Mouse (Mus musculus) heart, postnatal 10 days (tissue): ENCODE measurements around the gene Flg. TPM values are rescaled to one million over a fixed set of nuclear protein-coding genes. Genes with fewer than 3 reads are reported as not detected.

Source experiments
- DNase-seq, 2 experiments: peaks; one replicate each; pipeline ENCODE4 v3.0.0; 2021
- intact Hi-C: fragments of 180-260 bp; cut with DNase I; formaldehyde crosslinking; loops from one replicate; pipeline ENCODE4 v1.15.1; 2025
- total RNA-seq, 2 experiments: library from RNA; stranded (reverse); gene quantifications; 2 replicates each; pipeline ENCODE4 v1.2.3; 2021

Gene Flg
- total RNA-seq = not detected

DNA sequence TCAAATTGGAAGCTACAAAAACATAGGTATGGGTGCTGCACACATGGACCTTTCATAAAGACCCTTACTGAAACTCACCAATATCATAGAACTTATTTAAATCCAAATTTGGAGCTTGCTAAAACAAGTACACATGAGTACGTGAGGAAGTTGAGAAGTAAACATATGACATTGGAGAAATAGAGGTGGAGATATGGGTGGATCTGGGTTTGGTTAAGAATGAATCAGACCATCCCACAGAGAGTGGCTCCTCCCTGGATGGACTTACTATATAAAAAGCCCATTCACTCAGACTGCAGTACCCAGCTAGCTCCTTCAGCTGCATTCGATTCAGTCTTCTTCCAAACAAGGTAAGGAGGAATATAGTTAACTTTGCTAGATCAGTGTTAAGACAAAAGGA is at the start of gene Flg:
TSS of gene Flg (plus strand) at position 301 of the 400 bp plus-strand sequence.
- DNase-seq = no peak
- intact Hi-C loops = no loop called here

DNA sequence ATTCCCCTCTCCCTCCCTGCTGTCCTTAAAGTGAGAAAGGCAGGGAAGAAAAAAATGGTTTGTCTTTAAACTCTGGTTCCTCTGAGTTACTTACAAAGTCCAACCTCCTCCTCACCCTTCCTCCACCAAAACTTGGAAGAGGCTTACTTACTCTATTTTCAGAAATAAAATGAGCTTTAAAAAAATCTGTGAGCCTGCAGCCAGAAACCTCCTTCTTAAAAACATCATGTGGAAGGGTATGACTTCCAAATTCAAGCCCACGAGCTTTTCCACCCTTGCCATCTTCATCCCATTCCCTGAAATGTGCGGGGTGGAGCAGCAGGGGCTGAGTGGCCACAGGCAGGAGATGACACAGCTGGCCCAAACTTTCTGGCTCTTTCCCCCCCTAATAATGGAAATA is 24.2 kb downstream of the Flg start:
- intact Hi-C loops = no loop called here
- DNase-seq = no peak

DNA sequence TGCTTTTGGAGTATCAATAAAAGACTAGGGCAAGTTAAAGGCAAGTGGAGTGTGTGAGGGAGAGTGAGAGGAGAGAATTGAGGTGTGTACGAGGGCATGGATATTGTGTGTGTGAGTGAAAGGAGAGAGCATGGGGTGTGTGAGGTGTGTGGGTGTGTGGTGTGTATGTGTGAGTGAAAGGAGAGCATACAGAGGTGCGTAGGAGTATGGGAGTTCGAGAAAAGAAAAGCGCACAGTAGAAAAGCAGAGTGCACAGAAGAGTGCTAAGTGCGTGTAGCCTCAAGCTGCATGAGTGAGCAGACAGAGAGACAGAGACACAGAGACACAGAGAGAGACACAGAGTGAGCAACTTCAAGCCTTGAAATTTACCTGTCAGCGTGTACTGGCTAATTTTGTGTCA is 26.5 kb downstream of the Flg start:
- no peak for DNase-seq
- intact Hi-C loops = no loop called here

DNA sequence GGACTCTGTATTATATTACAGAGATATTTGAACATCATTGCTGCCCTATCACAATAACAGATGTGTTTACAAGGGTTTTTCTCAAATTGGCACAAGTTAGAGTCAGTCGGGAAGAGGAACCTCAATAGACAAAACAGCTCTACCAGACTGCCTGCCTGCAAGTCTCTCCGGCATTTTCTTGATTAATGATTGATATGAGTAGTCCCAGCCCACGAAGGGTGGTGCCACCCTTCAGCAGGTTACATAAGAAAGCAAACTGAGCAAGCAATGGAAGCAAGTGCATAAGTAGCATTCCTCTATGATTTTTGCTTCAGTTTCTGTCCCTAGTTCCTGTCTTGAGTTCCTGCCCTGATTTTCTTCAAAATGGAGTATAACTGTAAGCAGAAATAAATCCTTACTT is 28.6 kb downstream of the Flg start:
- no peak for DNase-seq
- intact Hi-C loops = no loop called here

DNA sequence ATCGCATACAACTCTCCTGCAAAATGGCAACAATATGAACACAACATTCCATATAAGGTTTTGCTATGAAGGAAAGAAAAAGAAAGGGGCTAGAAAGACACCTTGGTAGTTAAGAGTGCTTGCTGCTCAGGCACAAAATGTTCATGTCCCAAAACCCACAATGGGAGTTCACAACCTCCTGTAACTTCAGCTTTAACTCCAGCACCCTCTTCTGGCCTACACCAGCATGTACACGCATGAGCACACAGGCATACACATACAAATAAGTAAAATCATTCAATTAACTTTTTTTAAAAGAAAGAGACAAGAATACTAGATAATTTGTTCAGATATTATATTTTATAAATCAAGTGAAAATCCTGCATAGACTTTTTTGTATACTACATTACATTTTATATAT is 32.8 kb downstream of the Flg start:
- intact Hi-C loops = no loop called here
- no peak for DNase-seq

DNA sequence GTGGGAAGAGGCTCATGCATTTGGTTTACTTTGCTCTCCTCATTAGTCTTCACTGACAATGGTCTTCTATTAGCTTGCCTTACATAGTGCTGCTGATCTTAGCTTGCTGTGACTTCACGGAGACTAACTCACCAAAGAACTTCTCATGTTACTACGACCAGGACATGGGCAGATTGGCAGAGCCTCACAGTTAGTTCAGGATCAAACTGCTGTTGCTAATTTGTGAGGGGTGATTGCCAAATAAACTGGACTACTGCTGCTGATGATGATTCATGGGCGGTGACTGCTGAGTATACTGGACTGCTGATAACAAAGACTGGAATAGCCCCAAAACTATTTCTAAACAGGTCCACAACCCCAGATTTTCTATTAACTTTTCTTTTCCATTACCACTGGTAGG is 38.0 kb downstream of the Flg start:
- intact Hi-C loops = no loop called here
- no peak for DNase-seq

DNA sequence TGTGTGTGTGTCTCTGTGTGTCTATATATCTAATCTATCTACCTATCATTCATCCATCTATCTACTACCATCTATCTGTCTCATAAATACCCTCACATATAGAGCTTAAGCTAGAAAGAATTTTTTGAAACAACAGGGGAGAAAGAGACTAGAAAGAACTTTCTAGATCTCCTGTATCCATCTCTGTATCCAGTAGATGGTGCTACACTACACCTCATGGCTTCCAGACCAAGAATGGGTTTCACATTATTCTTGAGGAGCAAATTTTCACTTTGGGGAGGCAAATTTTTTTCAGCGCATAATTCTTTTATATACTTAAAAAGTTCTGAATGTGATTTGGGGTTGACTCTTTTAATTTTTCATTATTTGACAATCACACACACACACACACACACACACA is 41.1 kb downstream of the Flg start:
- DNase-seq = no peak
- intact Hi-C loops = no loop called here

DNA sequence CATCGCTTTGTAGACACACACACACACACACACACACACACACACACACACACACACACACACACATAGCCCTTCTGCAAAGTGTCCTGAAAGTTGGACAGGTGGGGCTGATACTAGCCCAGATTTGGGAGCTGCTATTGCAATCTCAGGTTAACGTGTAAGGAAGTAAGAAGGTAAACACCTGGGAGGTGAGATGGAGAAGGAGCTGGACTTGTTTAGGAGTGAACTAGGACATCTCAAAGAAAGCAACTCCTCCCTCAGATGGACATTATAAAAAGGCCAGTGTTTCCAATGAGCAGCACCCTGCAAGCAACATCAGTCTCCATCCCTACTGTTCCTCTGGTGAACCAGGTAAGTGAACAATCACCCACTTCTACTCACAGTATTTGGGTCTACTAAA is 46.1 kb downstream of the Flg start, which contains the start of gene Hrnr:
TSS of gene Hrnr (plus strand) at position 301 of the 400 bp plus-strand sequence.
- no peak for DNase-seq
- intact Hi-C loops = no loop called here

DNA sequence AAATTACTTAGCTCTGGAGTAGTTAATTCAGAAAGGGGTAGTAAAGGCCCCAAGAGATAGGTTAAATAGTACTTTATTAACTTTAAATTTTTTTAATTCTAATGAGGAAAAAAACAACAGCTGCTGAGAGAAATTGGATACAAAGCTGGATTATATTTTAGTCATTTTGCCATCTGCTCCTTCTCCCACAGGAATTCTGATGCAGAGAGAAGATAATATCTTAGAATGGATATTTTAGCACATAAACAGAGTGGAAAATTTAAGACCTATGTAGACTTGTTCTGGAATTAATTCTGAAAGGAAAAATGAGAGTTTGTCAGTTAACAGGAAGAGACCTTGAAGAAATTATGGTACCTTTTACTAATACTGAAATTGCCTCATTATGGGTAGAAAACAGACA is 64.4 kb downstream of the Flg start:
- DNase-seq = no peak
- intact Hi-C loops = no loop called here

DNA sequence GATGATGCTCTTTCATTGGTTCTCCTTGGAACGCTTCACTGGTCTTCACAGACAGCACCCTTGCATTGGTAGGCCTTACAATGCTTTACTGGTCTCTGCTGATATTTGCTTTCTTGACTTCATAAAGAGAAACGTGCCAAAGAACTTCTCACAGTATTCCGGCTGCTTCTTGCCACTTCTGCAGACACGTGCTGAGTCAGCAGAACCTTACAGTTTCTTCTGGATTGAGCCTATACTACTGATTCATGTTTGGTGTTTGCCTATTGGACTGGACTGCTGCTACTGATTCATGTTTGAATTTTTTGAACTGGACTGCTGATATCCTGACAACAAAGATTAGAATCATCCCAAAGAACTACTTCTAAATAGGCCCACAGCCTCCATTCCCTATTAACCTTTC is 66.7 kb downstream of the Flg start:
- no peak for DNase-seq
- intact Hi-C loops = no loop called here

Other genes with a start within 250 kb of the Flg start
- not detected for gene Gm4858, start 204.7 kb upstream of the Flg start, total RNA-seq
- not detected for gene Crnn, start 128.7 kb upstream of the Flg start, total RNA-seq
- gene Flg2, start 76.2 kb upstream of the Flg start, total RNA-seq = not detected
- gene Hrnr, start 46.2 kb downstream of the Flg start, total RNA-seq = not detected
- not detected for gene Rptn, start 120.2 kb downstream of the Flg start, total RNA-seq
- gene Tchh, start 168.8 kb downstream of the Flg start, total RNA-seq = under 1 TPM; 0.07 to 0.17 TPM
- gene Tchhl1, start 195.2 kb downstream of the Flg start, total RNA-seq = not detected
- 100 to 1,000 TPM; 212 to 217 TPM for gene S100a11, start 247.0 kb downstream of the Flg start, total RNA-seq